Mouse (Mus musculus) lung, postnatal 0 days (tissue): ENCODE data around the gene Kdelr1. TPM values are rescaled to one million over a fixed set of nuclear protein-coding genes. Genes with fewer than 3 reads are reported as not detected.

ENCODE experiments used
- ATAC-seq: fragments of 200-750 bp; cut with Nextera tagmentation; 2 replicates; pipeline ENCODE4 v1.8.0; 2017; ENCODE audit warnings: moderate library complexity
- DNase-seq: peaks from one replicate; pipeline ENCODE4 v3.0.0-alpha.2; 2016; ENCODE audit warnings: low spot score
- H3K27ac ChIP-seq: fragments of 300-500 bp; sonication (generic); 2 replicates; pipeline ENCODE4 v1.5.1; 2014; ENCODE audit warnings: antibody characterized with exemption, mild to moderate bottlenecking, low read length, mixed read lengths
- H3K27me3 ChIP-seq: fragments of 300-500 bp; sonication (generic); replicated peaks from 2 replicates; pipeline ENCODE4 v1.6.1; 2014; ENCODE audit warnings: low read length, mixed read lengths; ENCODE audit not compliant: insufficient read depth
- H3K36me3 ChIP-seq: fragments of 300-500 bp; sonication (generic); 2 replicates; pipeline ENCODE4 v1.6.1; 2014; ENCODE audit warnings: low read length, mixed read lengths; ENCODE audit not compliant: insufficient read depth
- H3K4me1 ChIP-seq: fragments of 300-500 bp; sonication (generic); 2 replicates; pipeline ENCODE4 v1.6.1; 2014; ENCODE audit warnings: antibody characterized with exemption, low read depth, low read length, mixed read lengths; ENCODE audit not compliant: insufficient read depth
- H3K4me2 ChIP-seq: fragments of 300-500 bp; sonication (generic); replicated peaks from 2 replicates; pipeline ENCODE4 v1.6.1; 2014; ENCODE audit warnings: low read depth, mild to moderate bottlenecking, low read length, moderate library complexity, mixed read lengths
- H3K4me3 ChIP-seq: fragments of 300-500 bp; sonication (generic); 2 replicates; pipeline ENCODE4 v1.5.1; 2014; ENCODE audit warnings: low read depth, low read length
- H3K9ac ChIP-seq: fragments of 300-500 bp; sonication (generic); replicated peaks from 2 replicates; pipeline ENCODE4 v1.6.1; 2014; ENCODE audit warnings: low read depth, mild to moderate bottlenecking
- H3K9me3 ChIP-seq: fragments of 300-500 bp; sonication (generic); 2 replicates; pipeline ENCODE4 v1.6.1; 2016; ENCODE audit warnings: low read length, mixed read lengths
- CTCF ChIP-seq: IDR thresholded peaks from 2 replicates; pipeline ENCODE4 v1.5.1; 2016; ENCODE audit warnings: antibody characterized with exemption, mild to moderate bottlenecking
- EP300 ChIP-seq: IDR thresholded peaks from 2 replicates; pipeline ENCODE4 v1.6.1; 2016; ENCODE audit warnings: antibody characterized with exemption, mild to moderate bottlenecking, control low read depth
- WGBS: fragments of 180-500 bp; shearing (Covaris S2); extraction: QIAGEN DNeasy Blood & Tissue Kit; methylation state at CpG from one replicate; pipeline ENCODE4 v1.1.7; 2014; 5-methylcytosine and 5-hydroxymethylcytosine counted together
- polyA plus RNA-seq: library from polyadenylated mRNA; unstranded; fragments of >200 nt; fragmentation: Nextera tagmentation; extraction: Ambion mirVana; gene quantifications from 2 replicates; pipeline ENCODE4 v1.2.1, GENCODE M21; 2015

The Kdelr1 gene
- polyA plus RNA-seq, 1 experiment from 2014 or later, result 57.3 TPM

GRCm38 (mm10) chr7:45833148-45833790 is 39.3 kb upstream of the Kdelr1 start:
- peak; percentile 30 for ATAC-seq
- under 1% methylated on average over 50 of the region's 86 CpGs for WGBS
- no peaks in the 10 kb centered on the region for H3K36me3 ChIP-seq
- TF ChIP-seq CTCF (no peak), EP300 (no peak)
- H3K27ac ChIP-seq, result no peak overlapping the region
- H3K27me3 ChIP-seq, result peaks cover 28% of the 10 kb centered on the region
- H3K9me3 ChIP-seq, result no peaks in the 10 kb centered on the region
- peak; percentile 20 for DNase-seq
- peak overlapping the region; percentile 39 for H3K4me3 ChIP-seq
- no peaks in the 10 kb centered on the region; the same call in 1 of the 2 replicates for H3K4me1 ChIP-seq
- H3K9ac ChIP-seq, result 0 out of 2 replicates have a peak overlapping the region, but pooled peaks have one; percentile 5
- peak overlapping the region; percentile 59 for H3K4me2 ChIP-seq

DNA sequence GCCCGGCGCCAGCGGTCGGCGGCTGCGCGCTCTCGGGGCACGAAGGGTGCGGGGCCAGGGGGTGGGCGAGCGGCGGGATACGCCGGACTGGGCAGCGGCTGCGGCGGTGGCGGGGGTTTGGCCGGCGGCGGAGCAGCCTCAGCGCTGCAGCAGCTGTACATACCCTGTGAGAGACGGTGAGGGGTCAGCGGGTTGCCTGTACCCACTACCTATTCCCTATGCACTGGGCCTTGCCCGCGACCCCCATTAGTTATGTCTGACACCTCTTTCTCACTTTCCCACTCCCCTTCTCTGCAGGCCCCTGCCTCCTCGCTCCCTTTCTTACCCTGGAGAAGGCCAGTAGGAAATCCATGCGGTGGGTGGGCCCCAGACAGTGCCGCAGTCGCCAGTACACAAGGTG is 38.6 kb upstream of the Kdelr1 start:
- DNase-seq, result no peak
- Histone ChIP-seq H3K9ac (0 out of 2 replicates have a peak overlapping the region, but pooled peaks have one; percentile 5), H3K4me3 (peak overlapping the region; percentile 39), H3K9me3 (no peaks in the 10 kb centered on the region), H3K4me1 (no peaks in the 10 kb centered on the region; the same call in 1 of the 2 replicates), H3K27ac (no peak overlapping the region), H3K4me2 (peak overlapping the region; percentile 59), H3K27me3 (peaks cover 28% of the 10 kb centered on the region), H3K36me3 (no peaks in the 10 kb centered on the region)
- TF ChIP-seq EP300 (no peak), CTCF (no peak)
- 2% methylated on average over 17 of the region's 31 CpGs for whole genome bisulfite sequencing
- ATAC-seq, result no peak

GRCm38 (mm10) chr7:45842950-45843744 is 29.4 kb upstream of the Kdelr1 start:
- Histone ChIP-seq H3K4me3 (no peak overlapping the region), H3K9ac (no peak overlapping the region), H3K27ac (no peak overlapping the region; the same call in 1 of the 2 replicates), H3K9me3 (no peaks in the 10 kb centered on the region), H3K4me1 (no peaks in the 10 kb centered on the region), H3K36me3 (no peaks in the 10 kb centered on the region), H3K4me2 (no peak overlapping the region), H3K27me3 (0 out of 2 replicates have a peak, but pooled peaks cover 5% of the 10 kb centered on the region)
- ATAC-seq (peak; percentile 54), DNase-seq (peak; percentile 43)
- TF ChIP-seq CTCF (no peak), EP300 (peak; percentile 74)
- 72% methylated on average over 10 of the region's 10 CpGs for WGBS

DNA sequence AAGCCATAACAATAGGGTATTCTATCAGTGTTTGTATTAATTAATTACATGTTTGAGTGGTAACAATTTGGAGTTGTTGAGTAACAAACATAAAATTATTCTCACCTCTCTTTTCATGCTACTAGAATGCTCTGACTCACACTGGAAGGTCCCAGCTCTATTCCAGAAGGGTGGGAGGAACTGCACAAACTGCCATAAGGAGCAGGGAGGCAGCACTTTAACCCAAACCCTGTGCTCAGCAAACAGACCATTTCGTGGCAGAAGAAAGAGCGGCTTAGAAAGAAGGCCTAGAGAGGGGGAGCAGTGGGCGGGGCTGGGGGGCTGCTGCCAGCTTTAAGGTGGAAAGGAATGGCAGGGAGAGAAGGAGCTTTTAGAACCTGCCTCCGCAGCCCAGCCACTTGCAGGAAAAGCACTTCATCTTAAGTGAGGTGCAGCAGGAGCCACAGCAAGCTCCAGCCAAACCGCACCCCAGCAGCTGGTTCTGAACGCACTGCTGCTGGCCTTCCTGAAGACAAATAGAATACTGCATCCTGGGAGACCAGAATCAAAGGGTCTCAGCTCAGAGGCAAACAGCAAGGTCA is 24.0 kb upstream of the Kdelr1 start:
- 17% methylated on average over 6 of the region's 6 CpGs for WGBS
- no peak for TF ChIP-seq CTCF
- TF ChIP-seq EP300, result no peak
- ATAC-seq, result peak; percentile 55
- Histone ChIP-seq H3K9me3 (no peaks in the 10 kb centered on the region), H3K4me1 (no peaks in the 10 kb centered on the region), H3K36me3 (no peaks in the 10 kb centered on the region), H3K4me2 (no peak overlapping the region), H3K9ac (no peak overlapping the region), H3K27ac (no peak overlapping the region), H3K4me3 (no peak overlapping the region), H3K27me3 (no peaks in the 10 kb centered on the region)
- DNase-seq, result peak; percentile 48

GRCm38 (mm10) chr7:45850661-45851060 is 21.9 kb upstream of the Kdelr1 start:
- DNase-seq (no peak), ATAC-seq (no peak)
- H3K9me3 ChIP-seq, result no peaks in the 10 kb centered on the region
- H3K4me3 ChIP-seq, result no peak overlapping the region
- H3K4me2 ChIP-seq, result no peak overlapping the region
- WGBS, result 43% methylated on average over 3 of the region's 3 CpGs
- TF ChIP-seq CTCF (no peak), EP300 (no peak)
- no peak overlapping the region for H3K27ac ChIP-seq
- H3K36me3 ChIP-seq, result no peaks in the 10 kb centered on the region
- no peak overlapping the region for H3K9ac ChIP-seq
- no peaks in the 10 kb centered on the region for H3K4me1 ChIP-seq
- no peaks in the 10 kb centered on the region for H3K27me3 ChIP-seq

GRCm38 (mm10) chr7:45853089-45853488 is 19.5 kb upstream of the Kdelr1 start:
- 79% methylated on average over 12 of the region's 12 CpGs for WGBS
- Histone ChIP-seq H3K4me2 (no peak overlapping the region), H3K27me3 (peaks cover 13% of the 10 kb centered on the region; the same call in 1 of the 2 replicates), H3K4me1 (peaks cover 13% of the 10 kb centered on the region; the same call in 1 of the 2 replicates), H3K9me3 (no peaks in the 10 kb centered on the region), H3K36me3 (no peaks in the 10 kb centered on the region), H3K4me3 (no peak overlapping the region), H3K27ac (no peak overlapping the region), H3K9ac (no peak overlapping the region)
- TF ChIP-seq EP300 (no peak), CTCF (no peak)
- ATAC-seq, result no peak
- no peak for DNase-seq
